Mouse (Mus musculus): ENCODE results near the gene Cd209b.
A peak's percentile ranks its signal among the peaks of the same experiment; 100 is the strongest.

The Cd209b gene

DNA sequence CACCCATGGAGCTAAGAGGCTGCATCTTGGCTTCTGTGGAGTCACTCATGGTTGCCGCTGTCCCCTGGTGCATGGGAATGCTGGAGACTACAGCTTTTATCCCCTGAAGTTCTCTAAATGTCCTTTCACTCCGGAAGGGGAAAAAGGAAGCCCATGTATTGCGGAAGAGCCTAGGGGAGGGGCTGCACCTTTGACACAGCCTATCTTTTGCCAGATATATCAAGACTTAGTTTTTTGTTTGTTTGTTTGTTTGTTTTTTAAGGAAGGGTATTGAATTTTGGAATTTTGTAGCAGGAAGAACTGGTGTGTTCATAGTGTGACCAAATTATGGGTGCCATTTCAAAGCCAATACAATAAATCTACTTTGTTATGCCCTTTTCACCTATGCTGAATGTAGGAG is at the start of gene Cd209b:
Gene Cd209b, minus strand, starts transcription at position 101 of the 400 bp plus-strand sequence.
- DNase-seq: no peak

DNA sequence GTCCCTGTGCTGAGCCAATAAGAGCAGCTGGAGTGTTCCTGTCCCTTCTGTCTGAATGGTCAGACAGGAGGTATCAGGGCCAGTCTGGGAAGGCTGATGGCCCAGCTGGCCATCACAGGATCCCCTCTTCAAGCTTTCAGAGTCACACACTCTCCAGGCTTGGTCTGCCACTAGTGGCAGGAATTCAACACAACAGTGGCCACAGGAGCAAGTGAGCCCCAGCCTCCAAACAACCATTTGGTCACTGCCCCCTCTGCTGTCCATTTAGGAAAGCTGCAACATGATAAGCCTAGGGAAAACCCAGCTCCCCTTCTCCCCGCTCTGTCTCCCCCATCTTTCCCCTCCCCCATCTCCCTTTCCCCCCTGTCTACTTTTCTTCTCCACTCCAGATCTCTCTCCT is 29.4 kb upstream of the Cd209b start:
- DNase-seq: peak; percentile 12 to 48

DNA sequence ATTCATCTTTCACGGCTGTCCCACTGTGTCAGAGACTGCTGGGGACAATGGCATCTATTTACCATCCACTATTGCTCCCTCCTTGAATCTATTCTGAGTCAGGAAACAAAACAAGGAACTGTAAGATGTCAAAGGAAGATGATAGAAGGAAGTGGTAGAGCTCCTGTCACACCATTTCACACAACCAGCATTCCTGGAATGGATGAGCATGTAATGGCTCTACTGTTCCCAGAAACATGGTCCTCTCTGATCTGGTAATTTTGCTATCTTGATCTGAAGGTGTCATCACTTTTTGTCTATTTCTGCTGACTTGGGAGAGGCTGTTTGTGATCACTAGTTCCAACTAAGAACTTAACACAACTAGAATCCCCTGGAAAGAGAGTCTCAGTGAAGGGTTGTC is 28.0 kb upstream of the Cd209b start, which contains the start of gene Cd209c:
Gene Cd209c, minus strand, starts transcription at position 101 of the 400 bp plus-strand sequence.
- DNase-seq: no peak

DNA sequence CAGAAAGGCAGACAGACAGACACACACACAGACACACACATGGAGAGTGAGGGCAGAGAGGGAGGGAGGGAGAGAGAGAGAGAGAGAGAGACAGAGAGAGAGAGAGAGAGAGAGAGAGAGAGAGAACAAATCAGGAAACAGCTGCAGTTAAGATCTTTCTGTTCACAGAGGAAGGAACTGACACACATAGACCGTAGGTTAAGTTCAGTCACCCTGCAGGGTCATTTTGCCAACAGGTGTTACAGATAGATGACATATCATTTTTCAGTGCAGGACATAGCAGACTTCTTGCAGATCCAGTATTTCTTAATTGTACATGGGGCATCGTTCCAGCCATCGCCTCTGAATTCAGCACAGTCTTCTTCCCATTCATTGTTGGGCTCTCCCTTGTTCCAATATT is 13.4 kb upstream of the Cd209b start:
- no peak for DNase-seq

DNA sequence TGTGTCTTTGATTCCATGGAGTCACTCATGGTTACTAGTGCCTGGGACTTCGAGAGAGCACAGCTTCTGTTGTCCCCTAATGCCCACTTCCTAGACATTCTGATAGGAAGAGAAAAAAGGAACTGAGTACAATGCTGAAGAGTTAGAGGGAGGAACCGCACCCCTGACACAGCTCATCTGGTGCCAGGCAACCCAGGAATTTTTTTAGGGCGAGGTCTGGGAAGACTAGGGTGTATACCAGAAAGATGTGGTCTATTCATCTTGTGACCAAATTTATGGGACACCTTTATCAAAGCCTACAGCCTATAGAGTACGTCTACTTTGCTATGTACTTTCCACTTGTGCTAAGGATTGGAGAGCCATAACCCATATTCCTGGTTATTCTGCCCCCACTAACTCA is 48.2 kb downstream of the Cd209b start, which contains the start of gene Cd209d:
Gene Cd209d, minus strand, starts transcription at position 101 of the 400 bp plus-strand sequence.
- DNase-seq: no peak

DNA sequence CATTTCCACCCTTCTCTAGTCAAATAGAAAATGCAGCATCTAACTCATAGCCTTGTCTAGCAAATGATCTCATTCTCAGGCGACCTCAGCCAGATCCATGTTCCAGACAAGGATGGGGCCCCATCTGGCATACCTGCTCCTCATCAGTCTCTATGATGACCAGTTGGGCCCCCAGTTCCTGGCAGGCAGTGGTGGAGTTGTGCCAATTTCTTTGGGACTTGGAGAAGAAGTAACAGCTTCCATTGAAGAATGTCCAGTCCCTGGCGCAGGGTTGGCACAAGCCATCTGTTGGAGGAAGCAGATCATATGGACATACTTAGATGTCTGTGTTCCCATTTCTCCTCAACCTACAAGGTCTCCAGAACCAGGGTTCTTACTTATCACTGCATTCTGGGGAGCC is 50.5 kb downstream of the Cd209b start:
- no peak for DNase-seq

All from kidney, adult 8-10 months (tissue).